Mouse (Mus musculus): ENCODE measurements at regions not wholly inside any gene's neighbourhood (a gene's known extent, or its start where the extent isn't known, plus 50 kb on each side); places are given as distances from the start of the nearest gene placed in this dataset.
"Not testable (repeated sequence)": the region's sequence is repeated elsewhere in the genome, so short reads cannot be mapped to it uniquely, and the experiment has no call there.

DNA sequence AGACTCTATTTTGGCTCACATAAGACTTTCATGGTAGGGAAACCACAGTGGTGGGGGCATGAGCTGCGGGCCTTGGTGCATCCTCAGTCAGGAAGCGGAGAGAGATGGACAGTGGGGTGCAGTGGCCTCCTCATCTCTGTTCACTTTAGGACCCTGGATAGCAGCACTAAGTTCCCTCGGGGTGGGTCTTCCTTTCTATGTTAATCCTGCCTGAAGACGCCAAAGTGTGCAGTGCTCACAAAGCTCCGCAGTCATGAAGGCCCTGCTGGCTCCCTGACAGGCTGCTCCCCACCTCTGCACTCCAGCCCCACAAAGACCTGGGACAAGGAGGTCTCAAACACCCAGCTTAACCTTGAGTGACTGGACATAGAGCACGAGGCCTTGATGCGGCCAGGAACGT is 56.8 kb downstream of the Sox1 start:
- DNase-seq = no peak

DNA sequence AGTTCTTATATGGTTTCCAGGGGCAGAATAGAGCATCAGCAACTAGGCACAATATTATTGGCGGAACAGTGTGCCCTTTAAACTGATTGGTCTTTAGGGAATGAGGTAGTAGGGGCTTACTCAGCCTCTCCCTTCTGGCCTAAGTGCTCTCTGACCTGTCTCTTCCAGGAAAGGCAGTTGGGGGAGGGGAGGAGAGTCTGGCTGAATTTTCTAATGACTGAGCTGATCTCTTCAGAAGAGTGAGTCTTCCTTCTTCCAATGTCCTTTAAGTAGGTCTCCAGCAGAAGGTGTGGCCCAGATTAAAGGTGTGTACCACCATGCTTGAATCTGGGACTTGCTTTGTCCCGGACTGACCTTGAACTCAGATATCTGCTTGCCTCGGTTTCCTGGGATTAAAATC is 60.3 kb downstream of the Sox1 start:
- DNase-seq = not testable (repeated sequence)

DNA sequence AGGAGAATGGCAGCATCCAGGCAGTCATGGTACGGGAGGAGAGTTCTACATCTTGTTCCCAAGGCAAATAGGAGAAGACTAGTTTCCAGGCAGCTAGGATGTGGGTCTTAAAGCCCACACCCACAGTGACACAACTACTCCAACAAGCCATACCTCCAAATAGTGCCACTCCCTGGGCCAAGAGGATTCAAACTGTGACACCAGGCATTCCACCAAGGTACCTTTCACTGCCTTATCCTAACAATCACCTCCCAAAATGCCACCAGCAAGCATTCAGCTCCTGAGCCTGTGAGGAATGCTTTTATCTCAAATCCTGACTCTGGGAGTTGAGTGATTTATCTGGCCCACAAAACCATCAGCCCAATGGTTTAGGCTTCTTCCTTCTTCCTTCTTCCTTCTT is 61.2 kb downstream of the Sox1 start:
- no peak for DNase-seq

DNA sequence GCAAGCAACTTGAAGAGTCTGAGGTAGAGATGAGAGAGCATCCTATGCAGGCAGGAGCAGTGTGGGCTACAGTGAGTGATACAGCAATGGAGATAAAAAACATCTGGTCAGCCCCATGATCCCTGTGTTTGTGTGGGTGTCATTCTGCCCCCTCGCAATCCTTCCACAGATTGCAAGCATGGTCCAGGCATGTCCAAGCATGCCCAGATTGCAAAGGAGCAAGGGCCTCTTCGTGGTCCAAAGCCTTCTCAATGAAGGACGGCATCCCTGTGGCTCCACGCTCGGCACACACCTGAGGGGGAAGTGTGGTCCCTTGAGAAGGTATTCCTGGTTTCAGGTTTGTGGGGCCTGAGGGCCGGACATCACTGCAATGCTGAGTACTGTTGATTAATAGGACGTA is 61.9 kb downstream of the Sox1 start:
- no peak for DNase-seq

DNA sequence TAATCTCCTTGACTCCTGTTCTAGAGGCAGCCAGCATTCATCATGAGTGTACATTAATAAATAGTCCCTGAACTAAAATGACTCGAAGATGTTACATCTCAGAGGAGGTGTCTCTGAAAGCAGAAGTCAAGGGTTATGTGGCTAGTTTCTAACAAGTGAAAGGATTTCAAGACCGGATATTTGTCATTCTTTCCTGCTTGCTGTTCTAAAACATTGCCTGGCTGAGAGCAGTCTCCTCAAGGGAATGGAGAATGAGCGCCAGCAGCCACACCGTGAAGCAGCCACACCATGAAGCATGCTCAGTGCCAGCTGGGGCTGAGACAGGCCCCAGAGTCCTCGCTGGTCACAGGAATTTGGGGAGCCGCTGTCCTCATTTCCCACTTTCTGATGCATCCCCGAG is 71.8 kb downstream of the Sox1 start:
- no peak for DNase-seq

DNA sequence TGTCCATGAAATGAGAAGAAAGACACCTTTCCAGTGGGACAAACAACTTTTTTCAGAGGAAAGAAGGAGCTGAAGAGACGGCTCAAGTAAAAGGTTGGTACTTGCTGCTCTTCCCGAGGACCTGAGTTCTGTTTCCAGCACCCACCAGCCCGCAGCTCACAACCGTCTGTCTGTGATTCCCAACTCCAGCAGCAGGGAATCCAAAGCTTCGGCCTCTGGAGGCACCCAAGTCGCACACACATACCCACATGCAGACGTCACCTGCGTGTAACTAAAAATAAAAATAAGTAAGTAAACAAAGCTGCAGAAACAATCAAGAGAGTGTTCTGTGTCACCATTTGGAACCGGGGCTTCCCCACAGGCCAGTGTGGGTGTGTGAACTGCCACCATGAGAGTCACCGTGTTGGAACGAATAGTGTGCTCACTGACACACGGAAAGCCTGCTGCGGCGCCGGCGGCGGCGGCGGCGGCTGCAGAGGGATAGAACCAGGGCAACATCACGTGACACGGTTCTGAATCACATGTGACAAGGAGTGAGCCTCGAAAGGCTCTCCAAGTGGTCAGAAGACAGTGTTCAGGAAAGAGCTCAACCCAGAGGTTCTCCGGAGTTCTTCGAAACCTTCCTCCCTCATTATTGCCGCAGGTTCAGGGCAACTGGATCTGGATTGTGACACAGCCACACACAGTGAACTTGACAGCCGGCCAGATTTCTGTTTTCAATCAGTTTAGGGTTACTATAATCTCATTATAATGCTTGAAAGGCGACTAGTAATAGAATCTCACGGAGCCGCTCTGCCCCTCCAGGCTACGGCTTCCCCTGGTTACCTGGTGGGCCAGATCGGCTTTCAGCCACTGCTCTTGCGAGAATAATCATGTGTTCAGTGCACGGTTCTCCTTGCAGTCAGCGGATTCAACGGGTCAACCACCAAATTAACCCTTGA is 72.6 kb downstream of the Sox1 start:
- DNase-seq = no peak

DNA sequence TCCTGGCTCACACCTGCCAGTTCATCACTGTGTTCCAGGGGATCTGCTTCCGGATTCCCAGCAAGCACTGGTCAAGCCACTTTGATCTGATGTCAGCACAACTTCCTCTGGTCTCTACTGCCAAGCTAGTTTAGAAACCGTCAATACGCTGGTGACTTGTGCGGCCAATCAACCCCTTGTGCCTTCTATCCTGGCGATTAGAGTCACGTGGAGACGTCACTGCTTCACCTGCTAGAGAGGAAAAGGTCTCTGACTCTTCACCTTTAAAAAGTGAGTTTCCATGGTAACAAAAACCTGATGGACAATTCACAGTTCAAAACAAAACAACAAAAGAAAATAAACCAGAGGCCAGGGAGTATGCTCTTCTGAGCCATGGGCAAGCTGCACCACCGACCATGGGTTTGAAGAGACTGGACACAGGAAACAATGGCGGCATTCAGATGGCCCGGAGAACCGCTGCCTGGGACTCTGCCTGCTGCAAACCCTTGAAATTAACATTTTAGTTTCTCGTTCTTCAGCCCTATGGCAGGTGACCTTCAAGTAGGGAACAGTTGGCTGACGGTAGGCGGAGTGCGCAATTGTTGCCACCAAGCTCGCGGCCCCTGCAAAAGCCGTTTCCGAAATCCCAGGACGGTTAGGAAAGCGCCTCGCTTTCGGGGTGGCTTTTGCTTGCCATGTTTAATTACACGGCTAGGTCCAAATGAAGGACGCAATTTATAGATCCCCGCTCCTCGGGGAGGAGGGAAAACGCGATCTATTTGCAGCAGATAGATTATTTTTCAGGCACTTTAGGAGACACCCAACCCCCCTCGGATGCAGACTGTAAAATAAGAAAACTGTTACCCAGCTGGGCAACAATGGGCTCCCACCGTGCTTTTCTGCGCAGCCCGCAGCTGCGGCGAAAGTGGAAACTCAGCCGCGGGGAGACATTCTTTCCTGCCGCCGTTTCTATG is 82.6 kb downstream of the Sox1 start:
- no peak for DNase-seq

DNA sequence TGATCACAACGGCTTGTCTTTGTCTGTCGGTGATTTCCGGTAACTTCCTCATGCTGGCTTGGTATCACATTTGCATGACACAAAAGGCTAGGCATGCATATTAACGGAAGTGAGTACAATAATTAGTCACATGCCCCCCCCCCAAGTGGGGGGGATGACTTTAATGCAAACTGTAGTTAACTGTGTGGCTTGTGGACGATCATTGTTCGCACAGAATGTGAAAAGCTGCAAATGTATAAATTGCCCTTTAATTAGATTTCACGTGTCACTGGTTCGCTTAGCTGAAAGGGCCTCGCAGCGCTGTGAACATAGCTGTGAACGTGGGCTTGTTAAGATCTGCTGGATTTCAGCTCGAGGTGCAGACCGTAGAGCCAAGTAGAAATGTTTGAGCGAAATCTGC is 86.8 kb downstream of the Sox1 start:
- DNase-seq = no peak

DNA sequence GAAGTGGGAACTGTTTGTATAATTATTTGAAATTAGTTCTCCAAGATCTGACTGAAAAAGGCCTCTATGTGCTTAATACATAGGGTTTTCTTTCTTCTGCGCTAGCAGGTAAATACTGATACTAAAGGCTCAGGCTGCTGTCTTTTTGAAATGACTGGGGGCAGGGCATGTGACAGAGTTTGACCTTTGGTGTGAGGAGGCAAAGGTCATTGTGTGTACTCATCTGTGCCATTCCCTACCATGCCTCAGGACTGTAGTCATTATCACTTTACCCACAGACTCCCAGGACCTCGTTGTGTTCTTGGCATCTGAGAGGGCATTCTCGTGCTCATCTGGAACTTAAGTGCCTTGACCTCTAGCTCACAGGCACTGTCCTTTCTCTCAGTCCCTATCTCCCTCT is 88.5 kb downstream of the Sox1 start:
- no peak for DNase-seq

DNA sequence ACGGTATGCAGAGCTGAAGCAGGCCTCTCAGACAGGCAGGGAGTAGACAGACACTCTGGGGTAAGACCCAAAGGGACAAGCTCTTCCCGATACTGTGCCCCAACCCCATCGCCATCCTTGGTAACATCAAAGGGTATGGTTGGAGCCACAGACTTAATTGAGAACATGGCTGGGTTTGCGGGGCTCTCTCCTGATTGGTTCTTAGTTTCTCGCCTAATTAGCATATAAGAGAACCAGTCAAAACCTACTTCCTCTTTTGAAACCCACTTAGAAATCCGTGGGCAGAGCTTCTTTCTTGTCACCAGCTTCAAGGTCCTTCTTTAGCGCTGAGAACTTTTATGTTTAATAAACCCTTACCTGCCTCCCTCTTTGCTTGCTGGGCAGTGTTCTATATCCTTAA is 87.5 kb upstream of the Spaca7 start:
- no peak for DNase-seq

DNA sequence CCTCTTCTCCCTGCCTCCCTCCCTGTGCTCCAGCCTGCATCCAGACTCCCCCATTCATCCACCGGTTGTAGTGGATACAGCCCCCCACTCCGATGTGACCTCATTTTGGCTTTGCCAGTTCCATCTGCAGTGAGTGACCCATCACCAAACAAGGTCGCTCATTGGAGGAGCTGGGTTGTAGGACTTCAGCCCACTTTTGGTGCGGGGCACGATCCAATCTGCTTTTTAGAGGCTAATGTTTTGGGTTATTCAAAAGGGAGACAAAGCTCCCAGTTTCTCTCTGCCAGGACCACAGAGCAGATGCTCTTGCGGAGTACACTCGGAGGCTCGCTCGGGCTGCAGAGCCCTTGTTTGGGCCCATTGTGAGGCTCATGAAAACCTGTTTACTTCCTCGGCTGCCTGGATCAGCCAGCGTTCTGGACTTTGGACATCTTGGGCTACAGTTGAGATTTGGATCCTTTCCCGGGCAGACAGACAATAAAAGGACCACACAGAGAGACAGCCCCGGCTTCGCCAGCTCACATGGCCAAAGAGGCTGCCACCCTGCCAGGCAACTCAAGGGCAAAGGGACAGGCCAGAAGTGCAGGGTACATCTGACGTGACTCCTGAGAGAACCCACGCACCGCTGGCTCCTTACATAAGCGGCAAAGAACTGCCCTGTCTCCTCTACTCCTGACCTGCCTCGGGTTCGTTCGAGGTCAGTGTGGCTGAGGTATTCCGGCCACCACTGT is 86.3 kb upstream of the Spaca7 start:
- DNase-seq = peak; percentile 26 to 48

DNA sequence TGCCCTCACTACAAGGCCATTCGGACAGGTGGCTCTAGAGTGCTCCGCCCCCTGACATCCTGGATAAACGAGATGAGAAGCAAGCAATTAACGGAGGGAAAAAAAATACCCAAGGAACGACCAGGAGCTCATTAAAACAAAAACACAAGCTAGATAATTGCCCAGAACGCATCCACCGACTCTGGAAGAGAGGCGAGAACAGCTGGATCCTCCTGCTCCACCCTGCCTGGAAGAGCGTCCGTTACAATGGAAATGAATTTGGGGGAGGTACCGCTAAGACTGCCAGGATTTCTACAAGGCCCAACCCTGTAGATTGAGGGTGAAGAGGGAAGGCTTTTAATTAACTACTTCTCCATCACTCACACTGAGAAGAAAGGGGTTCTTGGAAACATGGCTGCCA is 85.6 kb upstream of the Spaca7 start:
- no peak for DNase-seq

DNA sequence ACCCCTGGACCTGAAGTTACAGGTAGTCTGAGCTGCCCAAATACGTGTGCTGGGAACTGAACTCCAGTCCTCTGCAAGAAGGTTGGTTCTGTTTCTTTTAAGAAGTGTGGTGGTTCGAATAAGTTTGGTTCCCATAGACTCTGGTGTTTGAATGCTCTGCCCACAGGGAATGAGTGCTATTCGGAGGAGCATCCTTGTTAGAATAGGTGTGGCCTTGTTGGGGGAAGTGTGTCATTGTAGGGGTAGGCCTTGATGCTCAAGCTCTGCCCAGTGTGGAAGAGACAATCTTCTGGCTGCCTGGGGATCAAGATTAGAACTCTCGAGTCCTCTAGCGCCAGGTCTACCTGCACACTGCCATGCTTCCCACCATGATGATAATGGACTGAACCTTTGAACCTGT is 83.6 kb upstream of the Spaca7 start:
- no peak for DNase-seq

DNA sequence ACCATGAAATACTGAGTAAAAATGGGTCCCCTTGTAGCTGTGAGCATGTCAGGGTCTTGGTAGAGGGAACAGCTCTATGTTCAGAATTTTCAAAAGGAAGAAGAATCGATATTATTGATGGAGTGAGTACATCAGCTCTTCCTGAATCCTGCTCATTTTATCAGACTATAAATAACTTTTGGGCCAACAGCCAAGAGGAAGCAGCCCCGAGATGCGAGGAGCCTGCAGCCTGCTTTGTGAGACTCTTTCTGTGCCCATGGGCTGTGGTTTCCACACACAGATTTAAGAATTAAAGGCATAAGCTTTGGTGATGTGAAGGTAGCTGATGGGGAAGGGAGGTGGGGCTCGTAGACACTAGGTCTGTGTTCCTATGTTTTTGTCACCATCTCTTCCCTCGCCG is 81.4 kb upstream of the Spaca7 start:
- DNase-seq = no peak

DNA sequence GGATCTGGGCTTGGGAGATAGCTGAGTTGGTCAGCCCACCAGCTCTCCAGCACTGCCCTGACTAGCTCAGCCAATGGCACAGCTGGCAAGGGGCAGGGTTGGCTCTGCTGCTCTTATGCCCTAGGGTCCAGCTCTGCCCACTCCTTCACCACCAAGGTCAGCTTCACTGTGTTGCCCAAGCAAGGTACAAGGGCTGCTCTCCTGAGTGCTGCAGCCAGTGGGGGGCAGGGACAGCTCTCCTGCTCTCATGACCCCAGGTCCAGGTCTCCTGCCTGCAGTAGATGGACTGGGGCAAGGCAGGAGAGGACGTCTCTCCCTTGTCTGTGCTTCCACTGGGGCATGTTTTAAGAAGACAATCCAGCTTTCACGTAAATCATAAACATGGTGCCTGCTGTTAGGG is 80.4 kb upstream of the Spaca7 start:
- no peak for DNase-seq

DNA sequence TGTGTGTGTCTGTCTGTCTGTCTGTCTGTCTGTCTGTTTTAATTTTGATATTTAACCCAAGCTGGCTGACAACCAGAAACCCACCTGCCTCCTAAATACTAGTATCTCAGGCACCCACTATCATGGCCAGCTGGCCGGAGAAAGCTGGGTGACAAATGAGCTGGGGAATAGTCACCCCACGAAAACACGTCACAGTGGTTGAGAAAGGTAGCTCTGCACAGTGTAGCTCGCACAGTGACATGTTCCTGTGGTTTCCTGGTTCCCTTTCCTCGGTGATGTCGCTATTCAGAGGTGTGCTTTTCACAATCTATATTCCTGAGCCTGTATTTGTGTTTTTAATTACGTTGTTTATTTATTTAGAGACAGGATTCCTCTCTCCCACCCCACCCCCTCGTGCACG is 78.3 kb upstream of the Spaca7 start:
- DNase-seq = no peak

DNA sequence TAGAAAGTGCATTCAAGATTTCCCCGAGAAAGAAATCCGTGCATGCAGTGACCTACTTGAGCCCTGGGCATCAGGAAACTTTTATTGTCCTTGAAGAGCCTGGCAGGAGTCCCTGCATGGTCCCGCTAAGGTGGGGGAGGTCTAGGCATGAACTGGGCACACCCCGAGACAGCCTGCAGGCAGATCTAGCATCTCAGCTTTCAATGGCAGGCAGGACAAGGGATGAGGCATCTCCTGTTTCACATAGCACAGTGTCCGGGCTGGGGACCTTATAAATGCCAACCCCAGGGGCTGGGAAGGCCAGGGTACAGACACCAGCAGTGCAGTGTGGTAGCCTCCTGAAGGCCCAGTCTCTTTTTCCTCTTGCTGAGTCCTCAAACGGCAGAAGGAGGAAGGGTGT is 75.4 kb upstream of the Spaca7 start:
- DNase-seq = no peak

DNA sequence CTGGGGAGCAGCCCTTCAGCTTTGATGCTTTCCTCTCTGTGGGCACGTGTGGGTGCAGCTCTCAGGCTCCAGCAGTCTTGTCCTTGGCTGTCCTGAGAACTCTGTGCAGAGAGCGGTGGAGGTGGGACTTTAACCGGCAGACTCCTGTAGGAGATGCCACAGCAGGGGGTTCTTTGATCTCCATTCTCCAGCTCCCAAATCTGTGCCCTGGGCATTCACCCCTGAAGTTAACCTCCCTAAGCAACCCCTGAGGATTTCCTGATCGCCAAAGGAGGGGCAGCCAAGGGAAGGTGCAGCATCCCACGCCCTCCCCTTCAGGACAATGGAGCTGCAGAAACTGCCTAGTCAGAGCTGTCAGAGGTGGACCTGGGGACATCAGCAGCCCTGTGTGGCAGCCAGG is 73.2 kb upstream of the Spaca7 start:
- no peak for DNase-seq

DNA sequence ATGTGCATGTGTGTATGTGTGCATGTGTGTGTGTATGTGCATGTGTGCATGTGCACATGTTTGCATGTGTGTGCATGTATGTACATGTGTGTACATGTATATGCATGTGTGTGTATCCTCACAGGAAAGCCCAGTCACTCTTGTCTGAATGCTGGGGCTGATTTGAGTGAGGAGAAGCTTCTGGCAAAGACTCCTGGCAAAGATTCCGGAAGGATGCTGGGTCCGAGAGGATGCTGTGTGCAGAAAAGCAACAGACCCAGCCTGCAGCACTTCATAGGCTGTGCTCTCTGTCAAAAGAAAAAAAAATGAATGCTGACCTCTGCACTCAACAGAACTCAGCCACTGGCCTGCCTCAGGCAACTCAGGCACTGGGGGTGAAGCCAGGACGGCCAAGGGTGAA is 72.5 kb upstream of the Spaca7 start:
- DNase-seq = no peak

DNA sequence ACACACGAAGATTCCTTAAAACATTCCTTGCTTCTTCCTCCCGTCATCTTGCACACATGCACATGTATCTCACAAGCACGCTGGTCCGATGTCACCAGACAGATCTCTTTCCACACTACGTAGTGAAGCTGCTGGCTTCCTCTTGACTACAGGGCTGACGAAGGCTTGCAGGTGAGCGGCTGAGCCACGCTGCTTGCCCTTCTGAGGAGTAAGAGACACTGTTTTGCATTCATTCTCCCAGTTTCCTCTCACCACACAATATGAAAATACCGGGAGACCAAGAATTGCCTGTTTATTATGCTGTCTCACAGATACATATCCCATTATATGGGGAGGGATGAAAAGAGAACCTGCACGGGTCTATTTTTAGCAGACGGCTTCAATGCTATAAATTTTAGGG is 71.0 kb upstream of the Spaca7 start:
- no peak for DNase-seq

DNA sequence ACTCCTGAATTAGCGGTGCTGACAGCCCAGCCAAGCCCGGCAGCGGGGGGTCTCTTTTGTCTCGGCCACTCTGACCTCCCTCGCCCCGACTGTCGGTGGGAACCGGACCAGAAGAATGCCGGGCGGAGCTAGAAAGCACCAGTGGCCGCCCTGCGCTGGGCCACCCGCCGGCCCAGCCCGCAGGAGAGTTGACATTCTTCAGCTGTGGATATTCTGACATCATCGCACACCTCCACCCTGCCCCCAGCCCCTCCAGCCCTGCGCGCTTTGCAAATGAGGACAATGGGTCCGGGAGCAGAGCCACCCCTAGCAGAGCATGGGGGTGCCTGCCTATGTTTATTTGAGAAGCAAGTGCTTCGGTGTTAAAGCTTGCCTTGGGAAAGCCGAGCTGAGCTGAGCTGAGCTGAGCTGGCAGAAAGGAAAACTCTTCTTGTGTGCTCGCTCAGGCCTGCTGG is 70.5 kb upstream of the Spaca7 start:
- peak in 1 of 2 experiments; percentile 17 for DNase-seq

DNA sequence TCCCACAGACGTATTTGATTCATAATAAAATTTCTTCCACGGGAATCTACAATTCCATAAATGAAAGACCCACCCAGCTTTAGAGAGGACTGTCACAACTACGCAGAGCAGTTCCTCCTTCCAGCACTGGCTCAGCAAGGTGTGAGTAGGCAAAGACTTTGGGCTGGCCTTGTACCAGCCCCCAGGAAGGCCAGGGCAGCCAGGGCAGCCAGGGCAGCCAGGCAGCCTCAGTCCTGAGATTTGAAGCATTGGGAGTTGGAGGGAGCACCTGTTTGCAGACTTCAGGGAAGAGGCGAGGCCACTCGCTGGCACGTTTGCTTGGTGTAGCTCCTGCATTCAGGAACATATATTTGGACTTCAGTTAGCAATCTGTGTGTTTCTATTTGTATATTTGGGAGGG is 70.0 kb upstream of the Spaca7 start:
- DNase-seq = no peak

DNA sequence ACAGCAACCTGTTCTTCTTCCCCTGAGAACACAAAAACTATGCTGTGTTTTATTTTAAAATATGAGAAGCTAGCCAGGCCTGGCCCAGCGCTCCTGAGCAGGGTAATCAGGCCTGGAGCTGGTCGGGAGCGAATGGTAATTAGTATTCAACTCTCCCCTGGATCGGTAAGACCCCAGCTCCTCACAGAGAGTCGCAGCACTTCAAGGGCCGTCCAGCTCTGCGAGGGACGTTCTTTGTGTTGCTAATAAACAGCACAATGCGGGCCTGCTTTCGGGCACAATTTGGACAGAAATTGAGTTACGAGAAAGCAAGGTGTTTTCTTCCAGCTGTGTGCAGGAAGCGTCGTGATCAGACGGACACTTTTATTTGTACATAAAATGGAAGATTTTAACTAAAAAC is 69.5 kb upstream of the Spaca7 start:
- no peak for DNase-seq
